Mouse (Mus musculus): ENCODE measurements around the gene Gm10408. TPM values are rescaled to one million over a fixed set of nuclear protein-coding genes. Genes with fewer than 3 reads are reported as not detected.

Gene Gm10408
- polyA plus RNA-seq (2014; fragmentation: Illumina TruSeq; extraction: RNeasy Lipid Tissue Mini Kit (QIAGEN cat#74804); ENCODE audit: insufficient read depth, low read depth, low replicate concordance) = not detected

GRCm38 (mm10) chr14:3449079-3449478 is at the start of gene Gm10408:
Gene Gm10408, plus strand, starts transcription at chr14:3449379.

DNA sequence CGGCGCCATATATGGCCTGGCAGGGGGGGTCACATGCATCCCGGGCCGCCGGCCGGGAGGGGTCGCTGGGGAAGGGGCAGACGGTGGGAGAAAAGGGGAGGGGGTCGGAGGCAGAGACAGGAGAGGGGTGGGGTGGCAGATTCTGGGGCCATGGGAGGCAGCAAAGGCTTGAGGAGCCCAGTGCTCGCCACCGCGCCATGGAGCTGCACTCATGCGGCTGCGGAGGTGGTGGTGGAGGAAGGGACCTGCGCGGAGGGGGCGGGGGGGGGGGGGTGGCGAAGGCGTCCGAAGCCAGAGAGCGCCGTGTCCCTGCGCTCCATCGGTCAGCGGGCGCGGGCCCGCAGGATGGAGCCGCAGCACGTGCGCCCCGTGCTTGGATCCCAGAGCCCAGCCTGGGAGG is 36.9 kb upstream of the Gm10408 start, which contains the start of gene Gm10409:
Gene Gm10409, plus strand, starts transcription at position 301 of the 400 bp plus-strand sequence.

GRCm38 (mm10) chr14:3427803-3428202 is 21.4 kb upstream of the Gm10408 start, which contains the start of gene Gm3005:
Gene Gm3005, plus strand, starts transcription at chr14:3428103.

Other genes with a start within 250 kb of the Gm10408 start
- not detected for gene D830030K20Rik, start 240.9 kb upstream of the Gm10408 start, polyA plus RNA-seq (2014; fragmentation: Illumina TruSeq; extraction: RNeasy Lipid Tissue Mini Kit (QIAGEN cat#74804); ENCODE audit: insufficient read depth, low read depth, low replicate concordance)
- not detected for gene Gm2956, start 116.8 kb upstream of the Gm10408 start, polyA plus RNA-seq (2014; fragmentation: Illumina TruSeq; extraction: RNeasy Lipid Tissue Mini Kit (QIAGEN cat#74804); ENCODE audit: insufficient read depth, low read depth, low replicate concordance)
- not detected for gene Gm10413, start 54.3 kb upstream of the Gm10408 start, polyA plus RNA-seq (2014; fragmentation: Illumina TruSeq; extraction: RNeasy Lipid Tissue Mini Kit (QIAGEN cat#74804); ENCODE audit: insufficient read depth, low read depth, low replicate concordance)
- not detected for gene Gm10409, start 36.8 kb upstream of the Gm10408 start, polyA plus RNA-seq (2014; fragmentation: Illumina TruSeq; extraction: RNeasy Lipid Tissue Mini Kit (QIAGEN cat#74804); ENCODE audit: insufficient read depth, low read depth, low replicate concordance)
- gene Gm3005, start 21.3 kb upstream of the Gm10408 start, polyA plus RNA-seq (2014; fragmentation: Illumina TruSeq; extraction: RNeasy Lipid Tissue Mini Kit (QIAGEN cat#74804); ENCODE audit: insufficient read depth, low read depth, low replicate concordance) = not detected
- gene Gm3012, start 185.1 kb downstream of the Gm10408 start, polyA plus RNA-seq (2014; fragmentation: Illumina TruSeq; extraction: RNeasy Lipid Tissue Mini Kit (QIAGEN cat#74804); ENCODE audit: insufficient read depth, low read depth, low replicate concordance) = not detected
- not detected for gene Gm3020, start 202.7 kb downstream of the Gm10408 start, polyA plus RNA-seq (2014; fragmentation: Illumina TruSeq; extraction: RNeasy Lipid Tissue Mini Kit (QIAGEN cat#74804); ENCODE audit: insufficient read depth, low read depth, low replicate concordance)
- not detected for gene Gm3043, start 239.4 kb downstream of the Gm10408 start, polyA plus RNA-seq (2014; fragmentation: Illumina TruSeq; extraction: RNeasy Lipid Tissue Mini Kit (QIAGEN cat#74804); ENCODE audit: insufficient read depth, low read depth, low replicate concordance)